Mouse (Mus musculus): ENCODE measurements at regions not wholly inside any gene's neighbourhood (a gene's known extent, or its start where the extent isn't known, plus 50 kb on each side); places are given as distances from the start of the nearest gene placed in this dataset.

GRCm38 (mm10) chr11:114603108-114603507, 65.2 kb upstream of the Rpl38 start:
- TF ChIP-seq CTCF (IDR thresholded peaks at IDR 0.05; ENCODE audit: insufficient read depth, low read depth, low read length) = no peak
- no peak for TF ChIP-seq POLR2A (IDR thresholded peaks at IDR 0.05; ENCODE audit: insufficient read depth, low read depth, low read length)
